Mouse (Mus musculus) embryo, embryonic 10.5 days (tissue): Measurements from ENCODE around the gene Zrsr2.

Experiments
- DNase-seq: peaks from one replicate; pipeline ENCODE4 v3.0.0-alpha.2; 2015; ENCODE audit warnings: low spot score

Gene Zrsr2

DNA sequence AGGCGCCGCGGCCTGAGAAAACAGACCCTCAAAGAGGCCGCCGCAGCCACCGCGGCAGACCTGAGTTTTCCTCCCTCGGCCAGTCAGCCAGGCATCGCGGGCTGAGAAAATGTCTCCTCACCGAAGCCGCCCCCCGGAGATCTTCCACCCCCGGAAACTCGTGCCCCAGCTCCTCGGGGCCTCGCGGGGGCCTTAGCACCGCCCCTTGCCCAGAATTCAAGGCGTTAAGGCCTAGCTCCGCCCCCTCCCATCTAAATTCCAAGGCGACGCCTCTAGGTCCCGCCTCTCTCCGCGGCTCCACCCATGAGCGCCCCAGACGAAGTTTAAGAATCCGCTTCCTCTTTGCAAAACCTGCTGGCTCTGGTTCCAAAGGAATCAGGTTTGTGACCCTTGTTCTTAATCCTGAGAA lies at the start of gene Zrsr2:
Zrsr2 (minus strand) TSS at position 195 of the 409 bp plus-strand sequence.
- peak; percentile 94 for DNase-seq

DNA sequence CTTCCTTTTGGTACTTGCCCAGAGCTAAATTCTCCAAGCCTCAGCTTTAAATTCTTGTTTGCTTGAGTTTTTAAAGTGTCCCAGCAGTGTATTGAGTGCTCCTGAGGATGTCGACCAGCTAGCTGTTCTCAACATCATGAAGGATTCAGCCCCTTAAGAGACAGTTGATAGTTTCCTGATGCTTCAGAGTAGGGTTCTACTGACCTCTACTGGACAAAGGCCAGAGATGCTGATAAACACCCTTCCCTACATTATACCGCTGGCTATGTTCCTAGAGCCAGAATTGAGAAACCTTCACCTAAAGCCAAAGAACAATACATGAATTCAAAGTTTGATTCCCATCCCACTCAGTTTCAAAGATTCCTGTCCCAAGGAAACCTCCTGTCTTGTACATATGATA lies 46.3 kb upstream of the Zrsr2 start:
- DNase-seq: peak; percentile 75

DNA sequence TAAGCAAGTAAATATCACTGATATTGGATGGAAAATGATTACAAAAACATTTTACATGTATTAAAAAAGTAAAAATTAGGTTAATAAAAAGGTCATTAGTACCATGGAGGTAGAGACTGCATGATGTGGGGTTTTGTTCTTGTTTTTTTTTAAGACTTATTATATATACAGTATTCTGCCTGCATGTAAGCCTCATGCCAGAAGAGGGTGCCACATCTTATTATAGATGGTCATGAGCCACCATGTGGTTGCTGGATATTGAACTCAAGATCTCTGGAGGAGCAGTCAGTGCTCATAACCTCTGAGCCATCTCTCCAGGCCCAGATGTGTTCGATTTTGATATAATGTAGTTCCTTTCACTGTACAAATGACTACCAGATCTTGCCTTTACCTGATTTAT lies 41.4 kb upstream of the Zrsr2 start:
- DNase-seq: no peak

DNA sequence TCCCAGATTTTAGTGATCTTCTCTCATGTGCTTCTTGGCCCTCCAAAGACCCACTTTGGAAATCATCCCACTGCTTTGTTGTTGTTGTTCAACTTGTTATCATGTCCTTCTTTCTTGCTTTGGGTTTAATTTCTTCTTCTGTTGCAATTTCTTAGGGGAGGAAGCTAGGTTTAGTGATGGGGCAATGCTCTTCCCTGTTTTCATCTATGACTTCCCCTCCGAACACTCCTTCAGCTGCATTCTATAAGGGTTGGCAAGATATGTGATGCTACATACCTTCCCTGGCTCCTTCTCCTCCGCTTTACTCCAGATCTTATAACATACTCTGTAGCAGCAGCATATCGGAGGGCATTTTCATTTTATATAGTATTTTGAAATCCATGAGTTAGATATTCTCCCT lies 38.3 kb upstream of the Zrsr2 start:
- DNase-seq: no peak

DNA sequence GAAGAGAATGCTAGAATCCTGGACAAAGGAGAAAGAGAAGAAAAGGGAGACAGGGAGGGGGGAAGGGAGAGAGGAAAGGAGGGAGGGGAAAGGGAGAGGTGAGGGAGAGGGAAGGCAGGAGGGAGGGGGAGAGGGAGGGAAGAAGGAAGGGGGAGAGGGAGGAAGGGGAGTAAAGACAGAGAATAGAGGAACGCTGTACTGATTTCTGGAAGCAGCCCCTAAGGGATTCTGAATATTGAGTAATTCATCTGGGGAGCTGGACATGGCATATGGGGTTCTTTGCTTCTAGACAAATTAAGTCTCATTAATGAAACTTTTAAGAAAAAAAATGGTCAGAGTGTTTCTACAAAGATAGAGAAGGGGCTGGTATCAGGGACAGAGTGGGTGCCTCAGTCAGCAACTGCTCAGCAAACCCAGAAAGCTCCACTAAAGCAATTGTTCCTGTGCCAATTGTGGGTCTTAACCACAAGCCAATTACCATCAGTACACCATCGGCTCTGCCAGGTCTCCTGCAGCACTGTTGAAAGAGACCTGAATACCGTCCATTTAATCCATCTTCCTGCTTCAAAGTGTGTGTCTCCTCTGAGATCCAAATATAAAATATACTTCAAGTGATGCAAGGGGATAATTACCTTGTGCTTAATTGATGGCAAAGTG lies 29.4 kb upstream of the Zrsr2 start:
- no peak for DNase-seq

DNA sequence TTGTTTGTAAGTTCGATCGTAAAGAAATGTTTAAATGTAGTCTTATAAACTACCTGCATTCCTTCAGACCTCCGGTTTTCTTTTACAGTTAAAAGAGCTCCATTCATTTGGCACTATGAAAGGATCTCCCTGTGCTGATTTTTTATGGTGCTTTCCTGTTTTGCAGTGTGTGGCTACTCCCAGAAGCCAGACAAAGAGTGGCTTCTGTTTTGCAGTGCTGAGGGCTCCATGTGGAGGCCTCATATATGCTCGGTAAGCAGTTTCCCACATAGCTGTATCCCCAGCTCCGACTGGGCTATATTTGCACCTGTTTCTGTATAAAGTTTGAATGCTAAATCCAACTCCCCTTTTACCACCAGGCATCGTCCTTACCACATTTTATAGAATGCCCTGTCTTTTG lies 23.7 kb upstream of the Zrsr2 start:
- DNase-seq: no peak

DNA sequence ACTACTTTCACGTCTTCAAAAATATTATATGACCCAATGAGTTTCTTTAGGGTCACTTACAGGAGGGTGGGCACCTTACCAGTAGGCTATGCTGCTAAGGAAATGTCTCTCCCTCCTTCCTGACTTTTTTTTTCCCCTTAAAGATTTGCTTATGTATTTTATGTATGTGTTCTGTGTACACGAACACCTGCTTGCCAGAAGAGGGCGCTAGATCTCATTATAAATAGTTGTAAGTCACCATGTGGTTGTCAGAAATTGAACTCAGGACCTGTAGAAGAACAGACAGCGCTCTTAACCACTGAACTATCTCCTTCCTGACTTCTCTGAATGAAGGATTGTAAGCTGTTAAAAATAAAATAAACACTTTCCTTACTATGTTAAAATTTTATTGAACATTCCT lies 23.0 kb upstream of the Zrsr2 start:
- DNase-seq: no peak

DNA sequence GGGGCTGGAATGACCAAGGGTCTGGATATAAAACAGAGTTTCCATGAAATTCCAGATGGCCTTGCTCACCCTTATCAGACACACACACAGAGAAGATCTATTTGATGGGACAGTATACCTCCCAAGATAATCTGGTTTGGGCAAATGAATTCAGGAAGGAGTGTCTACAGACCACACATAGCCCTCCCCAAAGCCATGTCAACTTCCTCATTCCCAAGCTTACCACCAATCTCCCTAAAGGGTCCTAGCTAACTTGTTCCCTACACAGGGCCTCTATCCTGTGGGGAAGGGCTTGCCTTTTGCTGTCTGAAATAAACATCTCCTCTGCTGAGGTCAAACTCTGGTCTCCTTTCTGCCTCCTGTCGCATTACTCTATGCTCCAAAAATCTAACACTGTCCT lies 22.6 kb upstream of the Zrsr2 start:
- DNase-seq: no peak

DNA sequence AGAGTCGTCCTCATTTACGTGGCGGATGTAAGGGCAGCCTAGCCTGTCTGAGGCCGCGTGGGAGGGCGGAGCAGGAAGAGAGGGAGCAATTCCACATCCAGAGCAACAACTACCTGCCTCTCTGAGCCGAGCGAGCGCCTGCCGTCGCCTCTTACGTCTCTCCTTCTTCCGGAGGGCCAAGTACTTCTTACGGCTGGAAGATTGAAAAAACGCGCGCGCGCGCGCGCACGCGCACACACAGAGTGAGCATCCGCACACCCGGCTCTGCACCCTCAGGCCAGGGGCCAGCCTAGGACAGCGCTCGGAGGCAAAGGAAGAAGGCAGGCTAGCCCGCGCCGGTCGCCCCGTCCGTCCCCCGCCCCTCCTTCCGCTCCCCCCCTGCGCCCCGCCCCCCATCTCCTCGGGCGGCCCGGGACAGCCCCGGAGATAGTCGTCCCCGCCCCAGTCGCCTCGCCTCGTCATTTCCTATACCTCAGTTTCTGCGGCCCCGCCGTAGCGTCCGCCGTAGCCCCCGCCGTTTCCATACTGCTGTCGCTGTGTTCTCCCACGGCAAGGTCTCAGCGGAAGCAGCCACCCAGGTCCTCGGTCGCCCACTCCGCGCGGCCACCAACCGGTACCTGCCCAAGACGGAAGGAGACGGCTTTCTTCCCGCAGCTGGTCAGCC lies 526 bp downstream of the Zrsr2 start:
- DNase-seq: peak; percentile 70

DNA sequence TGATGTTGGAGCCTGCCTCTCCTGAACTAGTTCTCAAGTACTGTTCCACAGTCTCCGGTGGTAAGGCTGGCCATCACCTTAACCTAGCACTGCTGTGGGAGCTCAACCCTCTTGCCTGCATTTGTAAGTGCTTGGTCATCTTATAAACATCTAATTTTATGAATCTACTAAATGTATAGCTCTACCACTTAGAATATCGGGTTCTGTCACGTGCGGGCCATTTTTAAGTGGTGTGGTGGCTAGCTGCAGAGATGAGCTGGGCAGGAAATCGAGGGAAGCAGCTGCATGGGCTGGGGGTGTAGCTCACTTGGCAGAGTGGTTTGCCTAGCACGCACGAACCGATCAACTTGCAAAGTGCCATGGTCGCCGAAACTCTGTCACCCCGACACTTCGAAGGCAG lies 1.1 kb downstream of the Zrsr2 start:
- peak; percentile 1 for DNase-seq

DNA sequence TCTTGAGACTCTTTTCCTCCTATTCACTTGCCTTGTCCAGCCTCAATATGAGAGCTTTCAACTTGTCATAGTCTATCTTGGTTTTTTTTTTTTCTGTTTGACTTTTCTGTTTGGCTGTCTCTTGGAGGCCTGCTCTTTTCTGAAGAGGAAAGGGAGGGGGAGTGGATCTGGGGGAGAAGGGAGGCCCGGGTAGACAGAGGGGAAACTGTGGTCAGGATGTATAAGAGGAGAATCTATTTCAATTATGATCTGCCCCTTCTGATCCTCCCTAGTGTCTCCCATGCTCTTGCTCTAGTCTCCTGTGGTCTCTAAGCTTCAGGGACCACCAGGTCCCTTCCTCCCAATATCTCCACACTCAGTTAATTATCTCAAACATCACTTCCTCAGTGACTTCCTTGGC lies 6.8 kb downstream of the Zrsr2 start:
- no peak for DNase-seq

DNA sequence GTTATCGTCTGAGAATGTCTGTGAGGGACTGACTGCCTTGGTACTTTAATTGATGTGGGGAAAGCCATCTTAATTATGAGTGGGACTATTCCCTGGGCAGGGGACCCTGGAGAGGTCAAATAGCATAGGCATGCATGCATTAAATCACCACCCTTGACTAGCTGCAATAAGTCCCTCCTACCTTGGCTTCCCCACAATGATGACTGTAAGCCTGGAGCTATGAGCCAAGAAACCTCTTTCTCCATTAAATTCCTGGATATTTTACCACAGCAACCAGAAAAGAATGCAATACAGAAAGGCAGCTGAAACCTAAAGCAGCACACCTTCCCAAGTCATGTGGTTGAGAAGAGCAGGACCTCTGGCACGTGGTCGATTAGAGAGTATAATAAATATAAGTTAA lies 14.1 kb downstream of the Zrsr2 start:
- DNase-seq: no peak

DNA sequence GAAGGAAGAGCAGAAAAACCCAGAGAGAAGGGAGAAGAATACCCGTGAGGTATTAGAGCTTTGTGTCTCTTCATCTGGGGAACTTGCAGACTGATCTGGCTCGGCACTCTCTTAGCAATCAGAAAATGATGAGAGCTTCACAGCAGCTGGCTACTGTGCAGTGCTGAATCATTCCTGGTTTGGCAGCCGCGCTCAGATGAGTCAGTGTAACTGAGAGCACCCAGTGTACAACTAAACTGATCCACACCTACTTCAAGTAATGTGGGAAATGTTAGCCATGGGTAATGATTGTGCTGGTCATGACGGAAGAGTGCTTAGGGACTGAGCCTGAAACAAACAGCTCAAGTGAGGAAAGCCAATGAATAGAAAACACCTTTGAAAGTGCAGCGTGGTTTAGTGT lies 19.9 kb downstream of the Zrsr2 start:
- DNase-seq: no peak

DNA sequence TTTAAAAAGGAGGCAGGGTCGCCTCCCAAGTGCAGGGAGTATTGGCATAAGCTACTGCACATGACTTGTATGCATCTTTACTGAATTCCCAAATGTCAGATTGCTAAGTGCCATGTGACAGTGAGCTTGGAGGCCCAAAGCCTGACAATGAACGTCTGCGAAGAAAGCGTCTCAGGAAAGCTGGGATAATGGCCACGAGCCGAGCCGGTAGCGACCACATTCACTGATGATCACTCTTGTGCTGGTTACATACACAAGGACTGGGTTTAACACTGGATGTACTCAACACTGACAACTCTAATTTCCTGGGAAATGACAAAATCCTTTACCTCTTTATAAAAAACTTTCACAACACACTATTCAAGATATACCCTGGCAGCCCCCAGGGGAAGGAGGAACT lies 23.7 kb downstream of the Zrsr2 start:
- DNase-seq: no peak

DNA sequence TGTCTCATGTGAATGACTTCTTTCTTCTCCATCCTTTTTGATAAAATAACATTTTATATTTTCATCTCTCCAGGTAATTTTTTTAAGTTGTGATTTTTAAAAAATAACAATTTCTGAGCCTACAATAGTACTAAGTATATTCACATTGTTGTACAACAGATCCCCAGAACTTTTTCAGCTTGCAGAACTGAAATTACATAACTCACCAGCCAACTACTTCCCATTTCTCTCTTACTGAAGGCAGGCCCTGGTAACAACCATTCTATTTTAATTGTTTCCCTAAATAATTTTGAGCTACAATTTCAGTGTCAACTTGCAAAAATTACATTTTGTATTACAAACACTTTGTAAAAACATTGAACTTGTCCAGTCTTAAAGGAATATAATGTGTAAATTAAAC lies 28.9 kb downstream of the Zrsr2 start:
- DNase-seq: no peak

DNA sequence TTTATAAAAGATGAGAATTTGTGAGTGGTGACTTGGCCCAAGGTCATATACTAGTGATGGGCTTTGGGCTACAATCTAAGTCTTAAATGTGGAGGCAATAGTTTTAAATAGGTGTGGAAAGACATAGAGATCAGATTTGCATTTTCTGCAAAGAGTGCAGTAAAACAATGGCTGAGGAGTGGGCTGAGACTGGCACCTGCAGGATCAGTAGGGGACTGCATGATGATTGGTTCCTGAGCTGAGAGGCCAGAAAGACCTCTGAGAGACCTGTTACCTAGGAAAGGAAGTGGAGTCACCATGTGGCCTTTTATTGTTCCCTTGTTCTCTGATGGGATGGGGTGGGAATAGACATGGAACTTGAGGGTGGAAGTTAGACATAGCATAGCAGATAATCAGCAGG lies 45.7 kb downstream of the Zrsr2 start:
- DNase-seq: peak; percentile 44

DNA sequence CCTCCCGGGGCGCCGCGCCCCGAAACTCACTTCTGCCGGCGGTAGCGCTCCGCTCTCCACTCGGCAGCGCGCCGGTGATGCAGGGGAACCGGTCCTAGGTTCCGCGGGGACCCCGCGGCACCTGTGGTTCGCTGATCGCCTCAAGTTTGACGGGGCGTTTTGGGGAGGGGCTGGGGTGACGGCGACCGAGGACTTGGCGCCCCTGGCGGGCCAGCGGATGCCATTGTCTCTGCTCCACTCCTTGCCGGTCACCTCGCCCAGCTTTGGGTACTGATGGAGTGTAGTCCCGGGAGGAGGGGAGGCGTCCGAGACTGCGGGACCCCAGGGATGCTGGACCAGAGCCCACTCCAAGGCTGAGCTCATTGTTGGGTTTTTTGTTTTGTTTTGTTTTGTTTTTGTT lies 49.1 kb downstream of the Zrsr2 start:
- DNase-seq: peak; percentile 58

DNA sequence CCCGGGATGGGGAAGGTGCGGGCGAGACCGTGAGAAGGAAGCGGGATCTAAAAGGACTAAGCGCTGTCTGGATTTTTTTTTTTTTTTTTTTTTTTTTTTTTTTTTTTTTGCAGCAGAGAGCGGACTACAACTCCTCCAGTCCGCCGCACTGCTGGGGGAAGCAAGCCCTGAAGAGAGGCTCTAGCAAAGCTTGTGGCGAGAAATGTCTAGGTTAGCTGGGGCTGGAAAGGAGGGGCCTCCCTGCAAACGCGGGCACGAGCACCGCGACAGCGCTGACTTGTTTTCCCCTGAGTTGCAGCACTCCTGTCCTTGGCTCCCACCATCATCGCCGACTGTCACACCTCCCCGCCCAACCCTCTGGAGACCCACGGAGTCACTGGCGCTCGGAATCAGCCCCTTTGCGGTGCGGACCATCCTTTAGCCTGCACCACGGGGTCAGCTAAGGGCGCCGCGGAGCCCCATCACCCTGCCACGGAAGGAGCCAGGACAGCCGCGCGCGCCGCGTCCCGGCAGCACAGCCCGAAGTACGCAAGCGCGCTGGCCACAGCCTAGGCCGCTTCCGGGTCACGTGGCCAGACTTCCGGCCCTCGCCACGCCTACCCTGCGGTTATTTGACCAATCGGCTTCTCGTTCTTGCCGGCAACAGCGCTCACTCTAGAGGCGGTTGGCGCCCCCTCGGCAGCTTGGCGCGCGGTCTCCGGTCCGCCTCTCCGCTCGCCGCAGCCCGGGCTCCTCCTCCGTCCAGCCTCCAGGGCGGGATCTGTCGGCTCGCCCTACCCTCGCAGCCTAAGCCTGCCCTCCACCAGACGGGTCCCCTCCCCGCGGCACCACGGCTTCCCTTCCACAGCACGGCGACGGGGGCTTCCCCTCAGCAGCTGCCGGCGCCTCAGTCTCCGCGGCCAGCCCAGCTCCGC lies 49.9 kb downstream of the Zrsr2 start, which contains the start of gene Ap1s2:
Ap1s2 (plus strand) TSS at position 681 of the 914 bp plus-strand sequence.
- DNase-seq: peak; percentile 90

DNA sequence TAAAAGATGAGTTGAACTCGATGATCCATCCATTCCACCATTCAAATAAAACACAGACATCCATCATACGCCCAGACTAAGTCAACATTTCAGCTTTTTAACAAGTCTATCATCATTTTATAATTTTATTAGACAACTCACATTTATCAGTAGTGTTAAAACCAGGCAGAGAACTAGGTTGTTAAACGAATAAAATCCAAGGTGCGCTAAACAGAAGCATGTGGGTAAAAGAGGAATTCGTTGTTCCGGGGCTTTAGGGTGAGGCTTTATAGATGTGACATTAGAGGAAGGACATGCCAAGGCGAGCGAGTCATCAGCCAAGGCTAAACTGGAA lies 50.5 kb downstream of the Zrsr2 start:
- DNase-seq: no peak

DNA sequence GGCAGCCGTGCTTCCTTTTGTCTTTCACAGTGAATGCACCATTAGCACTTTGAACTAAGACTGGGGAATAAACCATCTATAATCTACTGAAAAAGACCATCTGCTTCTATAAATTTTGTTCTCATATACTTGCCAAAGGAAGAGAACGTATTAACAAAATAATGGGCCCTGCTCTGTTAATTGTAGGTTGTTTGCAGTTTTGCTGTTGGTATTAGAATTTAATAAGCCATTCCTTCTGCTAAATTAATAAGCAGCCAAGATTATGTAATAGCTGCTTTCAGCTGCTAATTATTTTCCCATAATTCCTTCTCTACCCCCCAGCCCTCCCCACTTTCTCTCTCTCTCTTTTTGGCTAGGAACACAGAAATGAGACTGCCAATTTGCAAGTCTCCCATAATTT lies 51.6 kb downstream of the Zrsr2 start:
- no peak for DNase-seq

DNA sequence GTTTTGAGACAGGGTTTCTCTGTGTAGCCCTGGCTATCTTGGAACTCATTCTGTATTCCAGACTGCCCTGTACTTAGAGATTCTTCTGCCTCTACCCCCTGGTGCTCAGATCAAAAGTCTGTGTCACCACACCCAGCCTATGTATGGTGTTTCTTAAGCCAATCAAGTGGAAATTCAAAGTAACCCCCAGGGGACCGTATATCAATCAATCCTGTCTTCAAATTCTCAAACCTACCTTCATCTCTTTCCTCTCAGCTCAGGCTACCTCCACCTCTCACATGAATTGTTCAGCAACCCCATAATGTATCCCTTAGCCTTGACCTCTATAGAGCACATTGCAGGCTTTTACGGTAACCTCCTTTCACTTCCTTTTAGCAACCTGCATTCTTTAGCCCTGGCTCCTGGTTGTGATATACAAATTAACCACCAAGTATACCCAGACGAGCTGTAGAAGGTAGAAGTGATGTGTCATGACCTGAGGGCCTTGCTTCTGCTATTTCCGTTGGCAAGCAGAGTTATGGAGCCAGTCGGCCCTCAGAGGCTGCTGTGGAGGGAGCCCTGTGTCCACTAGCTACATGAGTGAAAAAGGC lies 58.9 kb downstream of the Zrsr2 start:
- DNase-seq: no peak

DNA sequence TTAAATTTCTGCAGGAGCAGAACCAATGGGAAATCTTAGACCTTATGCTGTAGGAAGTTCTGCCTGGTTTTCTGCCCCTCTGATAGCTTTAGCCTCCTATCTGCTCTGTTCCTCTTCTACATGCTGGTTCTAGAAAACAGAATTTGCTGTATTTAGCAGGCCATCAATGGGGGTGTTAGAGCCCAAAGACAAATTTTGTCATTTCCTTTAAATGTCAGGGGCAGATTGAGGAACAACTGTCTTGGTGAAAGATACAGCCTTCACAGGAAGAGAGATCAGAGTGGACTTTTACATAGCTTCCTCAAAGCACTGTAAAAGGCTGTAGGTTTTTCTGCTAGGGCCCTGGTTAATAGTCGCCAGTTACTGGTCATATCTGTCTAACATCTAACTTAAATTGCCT lies 61.1 kb downstream of the Zrsr2 start:
- DNase-seq: no peak

DNA sequence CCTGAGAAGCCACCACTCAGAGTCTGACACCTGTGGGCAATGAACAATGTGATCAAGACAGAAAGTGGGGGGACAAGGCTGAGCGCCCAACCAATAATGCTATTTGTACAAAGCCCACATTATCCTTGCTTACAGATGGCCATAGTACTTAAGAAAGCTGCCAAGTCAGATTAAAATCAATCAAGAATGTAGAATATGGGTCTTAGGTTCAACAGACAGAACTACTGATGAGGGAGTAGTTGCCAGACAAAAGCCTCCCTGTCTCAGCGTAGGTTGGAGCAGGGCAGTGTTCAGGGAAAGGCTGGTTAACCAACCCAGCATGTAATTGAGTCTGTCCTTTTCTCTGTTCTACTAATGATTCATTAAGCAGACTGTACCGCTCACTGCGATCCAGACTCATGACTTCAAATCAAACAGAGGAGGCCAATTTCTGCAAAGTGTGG lies 72.9 kb downstream of the Zrsr2 start:
- no peak for DNase-seq
